Mouse (Mus musculus): ENCODE measurements around the gene Dlg1.

Dlg1 gene

GRCm38 (mm10) chr16:31905331-31905730 lies 242.1 kb downstream of the Dlg1 start:
- no peak for DNase-seq (ENCODE audit: low read depth, low spot score)

- peak; percentile 36 for DNase-seq (ENCODE audit: low read depth, low spot score)
These were observed 242.9 kb downstream of the Dlg1 start for GRCm38 (mm10) chr16:31905891-31906825.

GRCm38 (mm10) chr16:31906896-31907295 lies 243.7 kb downstream of the Dlg1 start:
- DNase-seq (ENCODE audit: low read depth, low spot score), result peak; percentile 27

- peak; percentile 87 for DNase-seq (ENCODE audit: low read depth, low spot score)
These were observed 245.7 kb downstream of the Dlg1 start for GRCm38 (mm10) chr16:31908959-31909358.

- no peak for DNase-seq (ENCODE audit: low read depth, low spot score)
These were observed 247.1 kb downstream of the Dlg1 start for GRCm38 (mm10) chr16:31910281-31910847.

- no peak for DNase-seq (ENCODE audit: low read depth, low spot score)
These were observed 254.5 kb downstream of the Dlg1 start for GRCm38 (mm10) chr16:31917776-31918175.

GRCm38 (mm10) chr16:31918248-31918724 lies 255.0 kb downstream of the Dlg1 start:
- no peak for DNase-seq (ENCODE audit: low read depth, low spot score)

GRCm38 (mm10) chr16:31924368-31924767 lies 261.1 kb downstream of the Dlg1 start:
- DNase-seq (ENCODE audit: low read depth, low spot score), result no peak

All from telencephalon, adult 2 months (tissue).